Mouse (Mus musculus) cerebellum, postnatal 4 days (tissue): ENCODE results near the gene Itpr1.

Source experiments
- DNase-seq, 2 experiments: peaks; one replicate each; pipeline ENCODE4 v3.0.0; 2022; ENCODE audit warnings: low spot score in 2 of 2, mixed read lengths in 1 of 2

Itpr1 gene

DNA sequence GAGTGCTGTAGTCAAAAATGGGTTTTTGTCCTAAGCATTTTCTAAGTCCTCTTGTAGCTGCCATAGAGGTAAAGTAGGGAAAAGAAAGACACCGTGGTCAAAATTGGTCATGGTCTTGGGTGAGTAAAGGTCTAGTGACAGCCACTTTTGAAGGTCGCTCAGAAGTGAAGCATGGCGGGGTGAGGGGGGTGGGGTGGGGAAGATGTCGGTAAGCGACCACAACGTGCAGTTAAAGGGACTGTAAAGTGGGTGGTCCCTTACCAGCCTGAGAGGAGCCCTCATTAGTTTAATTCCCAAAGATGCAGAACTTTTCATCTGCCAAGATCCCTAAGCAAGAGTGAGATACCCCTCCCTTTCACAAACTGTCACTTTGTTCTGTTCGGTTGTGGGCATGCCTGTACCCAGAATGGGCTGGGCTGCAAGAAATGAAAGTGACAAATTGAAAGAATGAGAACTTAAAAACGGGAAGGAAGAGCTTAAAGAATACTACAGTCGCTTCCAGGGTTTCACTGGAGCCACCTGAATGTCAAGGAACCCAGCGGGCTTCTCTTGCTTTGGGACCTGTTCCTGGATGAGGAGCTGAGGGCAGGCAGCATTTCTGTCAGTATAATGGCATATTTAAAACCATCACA, 1.5 kb downstream of the Itpr1 start:
- no peak for DNase-seq

DNA sequence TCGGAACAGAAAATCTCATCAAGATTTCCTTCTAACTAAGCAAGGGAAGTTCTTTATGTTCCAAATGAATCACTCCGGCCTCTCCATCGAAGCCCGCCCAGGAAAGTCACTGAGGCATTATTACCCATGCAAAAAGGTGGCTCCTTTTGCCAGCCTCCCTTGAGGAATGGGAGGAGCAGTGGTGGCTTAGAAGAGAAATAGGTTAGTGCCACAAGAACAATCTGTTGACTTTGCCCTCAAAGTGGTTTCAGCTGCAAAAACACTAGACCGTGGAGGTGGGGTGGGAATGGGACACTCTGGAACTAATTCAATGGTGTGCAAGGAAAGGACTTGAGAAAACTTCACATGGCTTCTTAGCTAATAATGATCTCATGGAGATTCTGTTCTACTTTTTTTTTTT, 3.2 kb downstream of the Itpr1 start:
- no peak for DNase-seq

DNA sequence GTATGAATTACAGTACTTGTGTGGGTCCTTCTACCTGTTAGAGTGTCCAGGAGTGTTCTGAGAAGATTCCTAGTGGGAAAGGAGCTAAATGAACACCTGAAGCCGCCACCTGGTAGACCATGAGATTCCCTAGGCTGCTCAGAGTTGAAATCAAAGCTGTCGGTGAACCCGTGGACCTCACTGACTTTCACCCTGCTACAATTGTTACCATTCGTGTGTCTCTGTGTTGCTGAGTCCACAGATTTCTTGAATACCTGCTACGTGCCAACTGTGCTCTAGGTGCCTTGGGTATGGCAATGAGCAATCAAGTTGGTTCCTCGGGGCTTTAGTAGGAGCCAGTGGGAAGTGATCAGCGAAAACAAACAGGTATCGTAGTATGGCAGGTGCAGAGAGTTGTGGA, 3.9 kb downstream of the Itpr1 start:
- DNase-seq, result no peak

DNA sequence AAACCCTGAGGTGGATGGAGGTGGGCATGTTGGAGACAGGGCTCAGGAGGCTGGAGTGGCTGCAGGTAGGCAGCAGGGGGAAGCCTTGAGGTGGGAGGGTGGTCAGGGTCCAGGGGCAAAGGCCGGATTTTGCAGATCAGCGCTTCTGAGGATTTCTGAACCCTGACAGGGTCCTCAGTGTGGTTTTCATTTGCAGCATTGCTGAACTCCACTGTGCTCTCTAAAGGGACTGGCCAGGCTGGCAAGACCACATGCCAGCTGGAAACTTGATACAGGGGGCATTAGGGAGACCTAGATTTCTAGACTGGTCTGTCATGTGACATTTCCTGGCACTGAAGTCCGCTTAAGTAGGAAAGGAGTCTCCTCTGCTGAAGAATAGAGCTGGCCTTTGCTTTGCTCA, 5.1 kb downstream of the Itpr1 start:
- DNase-seq, result no peak

DNA sequence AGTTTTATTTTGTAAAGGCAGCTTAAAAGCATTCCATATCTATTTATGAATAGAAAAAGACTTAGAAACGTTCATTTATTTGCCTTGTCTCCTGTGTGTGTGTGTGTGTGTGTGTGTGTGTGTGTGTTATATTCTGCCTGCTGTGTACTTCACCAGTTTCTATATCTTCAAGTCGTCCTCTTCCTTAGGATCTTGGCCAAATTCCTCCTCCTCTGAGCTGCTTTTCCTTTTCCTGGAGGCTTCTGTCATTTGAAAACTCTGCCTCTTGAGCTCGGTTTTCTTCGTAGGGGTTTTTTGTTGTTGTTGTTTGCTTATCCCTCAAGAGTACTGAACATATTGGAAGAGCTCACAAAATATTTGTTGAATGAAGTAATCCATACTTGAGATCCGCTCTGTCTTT, 9.5 kb downstream of the Itpr1 start:
- DNase-seq, result no peak

DNA sequence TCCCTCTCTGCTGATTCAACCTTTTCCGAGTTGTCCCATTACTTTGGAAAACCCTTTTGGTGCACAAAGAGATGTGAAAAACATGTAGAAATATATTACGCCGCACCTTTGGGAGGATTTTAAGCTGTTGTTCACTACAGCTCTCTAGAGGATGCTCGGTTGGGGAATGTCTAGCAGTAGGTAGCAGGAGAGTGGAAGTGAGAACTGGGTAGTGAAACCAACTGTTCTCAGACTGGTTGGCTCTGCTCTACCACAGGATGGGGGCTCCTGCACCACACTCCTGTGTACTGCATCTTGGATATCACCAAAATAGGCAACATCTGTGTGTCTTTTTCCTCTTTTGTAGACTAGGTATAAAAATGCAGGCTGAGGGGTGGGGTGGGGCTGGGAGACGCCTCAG, 10.0 kb downstream of the Itpr1 start:
- no peak for DNase-seq

DNA sequence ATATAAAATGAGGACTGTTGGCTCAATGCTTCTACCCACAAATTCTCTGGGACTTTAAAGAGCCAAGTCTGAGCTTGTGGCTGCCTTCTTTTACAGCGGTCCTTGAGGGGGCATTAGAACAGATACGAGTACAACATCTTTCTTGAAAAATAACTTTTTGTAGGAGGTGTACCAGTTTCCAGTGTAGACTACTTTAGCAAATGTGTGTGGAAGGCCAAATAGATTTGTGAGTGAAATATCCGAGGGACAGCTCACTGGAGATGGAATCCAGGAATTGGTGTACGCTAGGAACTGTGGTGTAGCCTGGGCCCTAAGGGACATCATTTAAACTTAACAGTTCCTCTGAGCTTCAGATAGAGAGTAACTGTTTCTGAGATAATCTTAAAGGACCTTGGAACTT, 11.5 kb downstream of the Itpr1 start:
- DNase-seq, result no peak

DNA sequence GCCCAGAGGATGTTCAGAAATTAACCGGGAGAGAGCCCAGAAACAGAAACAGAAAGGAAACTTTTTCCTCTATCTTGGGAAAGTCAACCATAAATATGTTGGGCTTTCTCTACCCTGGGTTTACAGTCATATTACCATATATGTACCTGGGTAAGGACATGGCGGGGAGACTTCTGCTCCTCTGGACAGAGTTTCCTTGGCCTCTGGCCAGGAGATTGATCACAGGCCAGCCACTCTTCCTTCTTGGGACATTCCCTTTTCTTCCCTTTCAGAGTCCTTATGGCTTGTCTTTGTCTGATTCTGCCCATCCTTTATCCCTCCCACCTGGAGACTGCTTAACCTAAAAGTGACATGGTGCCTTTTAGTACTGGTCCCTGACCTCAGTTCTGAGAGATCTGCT, 12.1 kb downstream of the Itpr1 start:
- no peak for DNase-seq

DNA sequence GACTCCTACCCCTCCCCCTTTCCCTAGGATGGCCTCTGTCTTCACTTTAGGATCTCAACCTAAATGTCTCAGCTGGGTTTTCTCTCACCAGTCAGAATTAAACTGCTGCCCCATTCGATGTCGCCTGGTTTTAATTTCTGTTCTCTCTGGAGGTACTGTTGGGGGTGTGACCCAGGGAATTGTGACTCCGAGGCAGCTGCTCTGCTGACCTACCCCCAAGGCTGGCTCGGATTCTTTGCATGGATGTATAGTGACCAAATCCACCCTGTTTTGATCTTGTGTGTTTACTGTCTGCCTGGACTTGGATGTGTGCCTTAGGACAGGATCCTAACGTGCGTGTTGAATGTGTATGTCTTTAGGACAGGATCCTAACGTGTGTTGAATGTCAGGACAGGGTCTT, 13.3 kb downstream of the Itpr1 start:
- no peak for DNase-seq

DNA sequence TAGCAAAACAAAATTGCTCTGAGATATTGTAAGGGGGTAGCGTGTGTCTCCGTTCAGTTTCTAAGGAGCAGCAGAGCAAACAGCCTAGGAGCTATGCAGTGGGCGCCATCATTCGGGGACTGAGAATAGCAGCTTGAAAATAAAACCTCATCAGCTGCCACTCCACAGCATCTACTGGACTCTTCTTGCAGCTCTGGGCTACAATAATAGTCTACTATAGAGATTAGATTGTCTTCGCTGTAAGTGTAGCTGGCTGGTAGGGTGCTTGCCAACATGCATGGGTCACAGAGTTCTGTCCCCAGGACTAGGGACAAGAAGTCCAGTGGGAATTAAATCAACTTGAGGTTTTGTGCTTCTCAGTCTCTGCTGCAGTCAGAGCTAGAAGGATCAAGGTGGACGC, 14.6 kb downstream of the Itpr1 start:
- DNase-seq, result no peak

DNA sequence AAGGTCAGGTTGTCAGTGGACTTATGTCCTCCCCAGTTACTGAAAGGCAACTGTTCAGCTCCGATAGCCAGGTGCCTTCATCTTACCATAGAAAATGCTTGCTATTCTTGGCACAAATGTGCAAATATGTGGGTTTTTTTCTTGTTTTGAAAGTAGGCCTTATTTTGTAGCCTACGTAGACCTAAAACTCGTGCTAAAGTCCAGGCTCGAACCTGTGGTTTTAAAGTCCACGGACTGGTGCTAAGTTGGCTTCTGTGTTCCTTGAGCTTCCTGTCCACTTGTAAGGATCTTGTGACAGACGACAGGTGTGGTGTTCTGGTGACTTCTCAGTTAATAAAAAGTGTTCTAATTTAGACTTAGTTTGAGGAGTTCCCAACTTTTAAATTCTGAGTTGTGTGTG, 15.2 kb downstream of the Itpr1 start:
- DNase-seq, result no peak

DNA sequence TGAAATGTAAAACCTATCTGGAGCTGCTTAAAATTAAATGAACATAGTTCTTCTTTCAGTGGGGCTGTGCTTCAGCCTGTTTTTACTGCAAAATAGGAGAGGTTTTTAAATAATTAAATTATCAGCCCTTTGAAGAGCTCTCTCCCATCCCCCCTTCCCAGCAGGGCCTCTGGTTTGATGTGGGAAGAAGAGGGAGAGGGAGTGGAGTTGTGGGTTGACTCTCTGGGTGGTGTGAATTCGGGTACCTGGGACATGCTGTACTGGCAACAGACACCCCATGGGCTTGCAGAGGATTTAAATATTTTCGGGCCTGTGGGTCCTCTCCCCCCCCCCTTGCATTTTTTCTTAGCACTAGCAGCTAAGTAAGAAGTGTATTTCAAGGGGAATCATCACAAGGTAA, 15.7 kb downstream of the Itpr1 start:
- DNase-seq, result no peak

DNA sequence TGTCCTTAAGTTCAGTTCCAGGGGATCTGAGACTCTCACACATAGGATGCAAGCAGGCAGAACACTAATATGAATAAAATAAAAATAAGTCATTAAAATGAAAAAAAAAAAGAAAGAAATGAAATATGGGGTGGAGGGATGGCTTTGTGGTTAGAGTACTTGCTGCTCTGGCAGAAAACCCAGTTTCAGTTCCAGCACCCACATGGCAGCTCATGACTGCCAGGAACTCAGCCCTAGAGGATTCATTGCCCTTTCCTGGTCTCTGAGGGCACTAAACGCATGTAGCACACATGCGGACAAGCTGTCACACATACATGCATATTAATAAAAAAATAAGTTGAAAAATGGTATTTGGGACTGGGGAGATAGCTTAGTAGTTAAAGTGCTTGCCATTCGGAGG, 17.7 kb downstream of the Itpr1 start:
- DNase-seq, result no peak

DNA sequence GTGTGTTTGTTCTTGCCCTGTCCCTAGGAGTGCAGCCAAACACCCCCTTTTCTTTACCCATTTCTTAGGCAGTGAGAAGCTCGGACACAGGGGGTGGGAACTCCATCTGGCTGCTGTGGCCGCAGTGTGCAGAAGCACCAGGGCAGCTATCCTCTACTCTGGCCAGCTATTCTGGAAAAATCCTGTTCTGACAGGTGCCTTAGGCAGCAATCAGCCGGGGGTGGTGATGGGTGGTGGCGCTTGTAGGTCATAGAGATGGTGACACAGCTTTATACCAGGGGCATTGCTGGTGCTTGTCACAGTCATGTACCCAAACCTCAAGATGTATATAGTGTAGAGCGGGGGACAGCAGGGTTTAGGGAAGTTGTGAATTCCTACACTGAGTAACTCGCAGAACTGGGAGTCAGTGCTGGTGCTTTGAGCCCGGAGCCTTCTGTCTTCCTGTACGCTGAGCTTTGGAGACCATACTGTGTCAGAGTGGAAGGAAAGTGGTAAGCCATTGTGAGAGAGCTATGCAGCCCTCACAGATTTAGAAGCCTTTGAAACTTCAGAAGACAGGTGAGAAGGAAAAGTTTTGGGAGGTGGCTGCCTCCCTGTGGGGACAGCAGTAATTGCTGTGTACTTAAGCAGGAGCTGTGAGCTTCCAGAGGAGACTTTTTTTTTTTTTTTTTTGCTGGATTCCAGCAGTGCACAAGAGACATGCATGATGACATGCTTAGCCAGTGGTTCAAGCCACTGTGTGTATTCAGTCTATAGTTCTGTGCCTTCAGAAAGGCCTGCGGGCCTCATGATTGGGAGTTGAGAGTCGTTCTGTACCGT, 19.2 kb downstream of the Itpr1 start:
- no peak for DNase-seq

DNA sequence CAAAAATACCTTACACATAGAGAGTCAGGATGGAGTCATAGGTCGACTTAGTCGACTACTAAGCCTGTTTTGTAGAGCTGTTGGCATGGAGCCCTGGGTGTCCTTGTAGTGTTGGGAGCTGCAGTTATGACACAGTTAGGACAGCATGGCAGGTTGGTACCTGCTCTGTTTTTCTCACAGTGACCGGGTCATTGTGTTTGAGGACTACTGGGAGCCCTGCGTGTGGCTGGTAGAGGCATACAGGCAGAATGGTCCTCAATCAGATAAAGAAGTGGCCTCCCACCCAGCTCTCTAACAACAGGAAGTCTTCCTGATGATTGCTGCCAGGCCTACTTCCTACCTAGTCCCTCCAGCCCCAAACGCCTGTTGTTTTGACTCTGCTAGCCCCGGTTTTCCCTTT, 20.2 kb downstream of the Itpr1 start:
- no peak for DNase-seq

DNA sequence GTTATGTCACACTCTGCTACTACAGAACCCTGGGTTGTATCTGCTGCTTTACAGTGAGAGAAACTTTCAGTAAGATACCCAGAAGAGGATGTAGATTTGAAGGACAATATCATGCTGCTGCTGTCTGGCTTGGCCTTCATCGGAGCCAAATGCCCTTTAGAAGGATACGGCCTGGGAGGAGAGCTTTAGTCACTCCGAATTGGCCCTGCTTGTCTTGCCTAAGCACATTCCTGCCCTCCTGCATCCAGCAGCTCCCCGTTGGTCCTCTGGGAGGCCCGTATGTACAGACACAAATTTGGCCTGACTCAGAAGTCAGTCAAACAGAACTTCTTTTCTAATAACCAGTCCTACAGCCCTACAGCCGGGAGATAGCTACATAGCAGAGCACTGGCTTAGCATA, 21.6 kb downstream of the Itpr1 start:
- DNase-seq, result no peak

DNA sequence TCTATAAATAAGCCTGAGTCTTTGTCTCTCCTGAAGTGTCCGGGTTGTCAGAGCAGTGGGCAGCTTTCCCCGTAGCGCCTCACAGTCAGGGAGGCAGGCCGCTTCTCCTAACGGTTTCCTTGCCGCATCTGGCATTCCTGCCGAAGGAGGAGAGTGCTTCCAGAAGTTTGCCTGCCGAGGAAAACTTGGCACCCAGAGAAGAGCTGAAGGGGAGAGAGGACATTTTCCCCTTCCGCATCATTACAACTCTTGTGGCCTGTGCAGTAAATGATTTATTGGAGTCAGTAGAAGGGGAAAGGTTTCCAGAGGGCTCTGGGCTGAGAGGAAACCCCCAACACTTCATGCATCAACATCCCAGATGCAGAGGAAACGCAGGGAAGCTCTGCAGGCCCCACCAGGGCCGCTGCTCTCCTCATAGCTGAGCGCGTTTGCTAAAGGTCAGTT, 22.8 kb downstream of the Itpr1 start:
- DNase-seq, result no peak

DNA sequence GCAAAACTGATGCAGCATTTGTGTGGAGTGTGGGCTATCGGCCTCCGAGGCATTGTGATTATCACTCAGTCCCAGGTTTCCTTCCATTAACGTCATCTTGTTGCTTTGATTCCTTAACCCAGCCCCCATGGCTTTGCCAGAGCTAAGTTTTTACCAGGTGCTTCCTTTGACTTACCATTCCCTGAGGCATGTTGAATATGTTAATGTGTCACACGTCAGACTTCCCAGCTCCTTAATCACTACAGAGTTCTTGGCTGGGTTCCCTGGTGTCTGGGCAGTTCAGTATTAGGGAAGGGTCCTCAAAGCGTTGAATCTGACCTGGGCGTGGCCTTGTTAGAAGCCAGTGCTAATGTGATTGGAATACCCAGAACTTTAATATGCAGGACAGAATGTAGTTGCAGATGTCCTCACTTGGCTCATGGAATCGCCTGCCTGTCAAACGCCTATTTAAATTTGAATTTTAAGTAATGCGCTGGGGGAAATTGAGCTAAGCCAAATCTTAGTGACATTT, 23.6 kb downstream of the Itpr1 start:
- DNase-seq, result no peak

DNA sequence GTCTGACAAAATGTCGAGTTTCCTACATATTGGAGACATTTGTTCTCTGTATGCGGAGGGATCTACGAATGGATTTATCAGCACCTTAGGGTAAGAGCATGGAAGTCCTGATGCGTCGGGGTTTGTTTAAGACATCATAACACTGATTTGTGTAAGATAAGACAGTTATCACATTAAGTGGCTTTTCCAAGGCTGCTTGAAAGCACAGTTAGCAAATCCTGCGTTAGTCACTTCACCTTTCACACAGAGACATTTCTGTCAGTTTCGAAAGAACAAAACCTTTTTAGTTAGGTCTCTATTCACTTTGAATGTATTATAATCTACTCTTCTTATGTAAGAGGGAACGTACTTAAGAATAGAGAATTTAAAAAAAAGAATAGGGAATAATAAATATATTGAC, 24.1 kb downstream of the Itpr1 start:
- DNase-seq, result no peak

DNA sequence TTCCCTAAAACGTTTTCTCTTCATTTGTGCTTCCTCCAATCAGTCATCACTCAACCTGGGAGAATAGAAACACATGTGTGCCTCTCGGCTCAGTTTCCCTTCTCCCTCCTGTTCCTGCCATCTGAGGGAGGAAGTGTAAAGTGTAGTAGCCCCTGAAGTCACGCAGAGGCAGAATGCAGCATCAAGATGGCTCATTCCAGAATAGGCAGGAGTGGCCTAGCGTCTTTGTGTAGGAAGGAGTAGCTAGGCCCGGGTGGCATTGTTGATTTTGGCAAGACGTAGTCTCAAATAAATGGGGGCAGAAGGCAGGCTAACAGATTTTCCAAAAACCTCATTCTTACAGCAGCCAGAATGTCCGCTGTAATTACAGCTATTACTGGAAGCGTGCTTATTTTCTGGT, 24.7 kb downstream of the Itpr1 start:
- no peak for DNase-seq

DNA sequence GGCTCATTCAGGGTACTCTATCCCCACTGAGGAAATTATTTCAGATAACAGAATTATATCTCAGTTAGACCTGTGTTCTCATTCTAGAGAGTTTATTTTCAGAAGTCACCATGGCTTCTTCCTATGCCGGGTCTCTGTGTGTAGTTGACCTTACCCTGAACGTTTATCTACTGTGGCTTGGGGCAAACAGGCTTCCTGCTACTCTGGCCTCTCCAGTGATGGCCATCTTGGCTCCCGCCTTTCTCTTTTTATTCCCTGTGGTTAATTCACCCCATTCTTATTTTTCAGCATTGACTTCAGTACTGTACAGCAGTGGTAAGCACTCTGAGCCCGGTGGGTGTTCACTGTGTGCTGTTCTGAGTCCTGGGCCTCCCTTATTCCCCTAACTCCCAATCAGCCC, 25.1 kb downstream of the Itpr1 start:
- DNase-seq, result no peak

DNA sequence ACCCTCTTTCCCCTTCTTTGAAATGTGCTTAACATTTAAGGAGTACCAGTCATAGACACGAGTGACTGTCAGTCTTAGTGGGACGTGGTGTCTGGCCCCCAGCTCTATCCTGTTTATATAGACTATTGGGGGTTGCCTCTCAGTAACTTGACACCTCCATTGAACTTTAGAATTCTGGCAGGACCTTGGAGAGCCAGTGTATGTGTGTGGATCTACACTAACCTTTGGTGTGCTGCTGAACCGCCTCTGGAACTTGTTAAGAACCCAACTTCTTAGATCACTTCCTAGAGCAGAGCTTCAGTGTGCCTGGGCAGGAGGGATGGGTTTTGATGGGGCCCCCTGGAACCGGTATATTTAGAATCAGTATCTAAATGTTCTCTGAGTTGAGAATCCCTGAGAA, 26.2 kb downstream of the Itpr1 start:
- no peak for DNase-seq

DNA sequence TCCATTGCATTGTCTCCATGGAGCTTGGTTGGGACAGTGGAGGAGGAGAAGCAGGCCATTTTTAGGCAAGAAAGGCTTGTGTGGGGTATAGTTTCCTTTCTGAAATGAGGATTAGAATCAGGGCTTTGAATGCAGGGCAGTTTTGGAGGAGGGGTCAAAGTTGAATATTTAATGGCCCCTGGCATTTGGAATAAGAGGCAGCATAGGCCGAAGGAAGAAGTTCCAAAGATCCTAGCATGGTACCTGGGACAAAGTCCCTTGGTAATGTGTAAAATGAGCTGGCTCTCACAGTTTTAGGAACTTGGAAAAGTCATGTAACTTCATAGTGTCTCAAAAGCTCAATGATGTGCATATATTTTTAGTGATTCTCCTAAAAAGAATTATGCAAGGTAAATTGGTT, 27.1 kb downstream of the Itpr1 start:
- no peak for DNase-seq
